Mouse (Mus musculus) testis, postnatal 10 days (tissue): Measurements from ENCODE around the gene Retreg2.

Source experiments
- DNase-seq: peaks from one replicate; pipeline ENCODE4 v3.0.0; 2021; ENCODE audit warnings: low spot score

Retreg2 gene

DNA sequence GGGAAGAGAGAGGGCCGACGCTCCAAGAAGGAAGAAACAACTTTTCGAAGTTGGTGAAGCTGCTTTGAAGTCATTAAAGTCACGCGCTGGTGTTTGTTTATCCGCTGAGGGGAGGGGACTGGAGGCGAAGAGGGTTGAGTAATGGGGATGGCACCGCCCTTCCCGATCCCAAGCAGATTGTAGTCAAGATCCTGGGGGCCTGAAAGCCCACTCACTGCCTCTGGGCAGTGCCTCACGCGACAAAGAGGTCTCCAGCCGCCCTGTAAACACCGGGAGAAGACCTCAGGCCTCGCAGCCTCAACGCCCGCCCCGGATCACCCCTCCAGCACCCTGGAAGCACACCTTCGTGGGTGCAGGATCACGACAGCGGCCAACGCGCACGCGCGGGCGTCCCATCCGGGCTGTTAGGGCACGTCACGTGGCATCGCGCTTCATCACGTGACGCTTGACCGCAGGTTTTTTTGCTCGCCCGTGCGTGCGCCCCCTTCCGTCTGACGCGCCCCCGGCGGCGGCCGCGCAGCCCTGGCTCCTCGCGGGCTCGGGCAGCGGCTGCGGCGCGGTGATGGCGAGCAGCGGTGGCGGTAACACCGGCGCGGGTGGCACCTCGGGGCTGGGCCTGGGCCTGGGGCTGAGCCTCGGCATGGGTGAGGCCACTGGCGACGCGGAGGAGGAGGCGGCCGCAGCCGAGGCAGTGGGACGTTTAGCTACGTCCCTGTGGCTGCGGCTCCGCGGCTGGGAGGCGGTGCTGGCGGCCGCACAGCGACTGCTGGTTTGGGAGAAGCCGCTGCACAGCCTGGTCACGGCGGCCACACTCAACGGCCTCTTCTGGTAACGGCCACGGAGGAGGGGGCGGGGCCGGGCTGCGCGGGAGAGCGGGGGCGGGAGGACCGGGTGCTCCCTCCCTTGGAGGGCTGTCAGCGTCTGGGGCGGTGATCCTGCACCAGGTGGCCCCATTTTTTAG is at the start of gene Retreg2, which contains the start of gene Cnppd1:
Gene Retreg2 (plus strand): TSS at position 478 of the 961 bp plus-strand sequence.
Gene Cnppd1 (minus strand): TSS at position 411 of the 961 bp plus-strand sequence.
- peak; percentile 97 for DNase-seq

DNA sequence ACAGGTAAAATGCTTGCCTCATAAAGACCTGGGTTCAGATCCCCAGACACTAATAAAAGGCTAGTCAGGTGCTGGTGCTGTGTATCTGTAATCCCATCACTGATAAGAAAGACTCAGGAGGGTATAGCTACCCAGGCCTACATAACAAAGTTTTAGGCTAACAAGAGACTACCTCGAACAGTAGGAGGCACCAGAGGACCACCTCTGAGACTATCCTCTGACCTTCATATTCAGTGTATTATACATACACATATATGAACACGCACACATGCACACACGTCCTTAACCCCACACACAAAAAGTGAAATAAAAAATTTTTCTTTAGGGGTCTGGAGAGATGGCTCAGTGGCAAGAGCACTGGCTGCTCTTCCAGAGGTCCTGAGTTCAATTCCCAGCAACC is 20.4 kb upstream of the Retreg2 start:
- DNase-seq = no peak

DNA sequence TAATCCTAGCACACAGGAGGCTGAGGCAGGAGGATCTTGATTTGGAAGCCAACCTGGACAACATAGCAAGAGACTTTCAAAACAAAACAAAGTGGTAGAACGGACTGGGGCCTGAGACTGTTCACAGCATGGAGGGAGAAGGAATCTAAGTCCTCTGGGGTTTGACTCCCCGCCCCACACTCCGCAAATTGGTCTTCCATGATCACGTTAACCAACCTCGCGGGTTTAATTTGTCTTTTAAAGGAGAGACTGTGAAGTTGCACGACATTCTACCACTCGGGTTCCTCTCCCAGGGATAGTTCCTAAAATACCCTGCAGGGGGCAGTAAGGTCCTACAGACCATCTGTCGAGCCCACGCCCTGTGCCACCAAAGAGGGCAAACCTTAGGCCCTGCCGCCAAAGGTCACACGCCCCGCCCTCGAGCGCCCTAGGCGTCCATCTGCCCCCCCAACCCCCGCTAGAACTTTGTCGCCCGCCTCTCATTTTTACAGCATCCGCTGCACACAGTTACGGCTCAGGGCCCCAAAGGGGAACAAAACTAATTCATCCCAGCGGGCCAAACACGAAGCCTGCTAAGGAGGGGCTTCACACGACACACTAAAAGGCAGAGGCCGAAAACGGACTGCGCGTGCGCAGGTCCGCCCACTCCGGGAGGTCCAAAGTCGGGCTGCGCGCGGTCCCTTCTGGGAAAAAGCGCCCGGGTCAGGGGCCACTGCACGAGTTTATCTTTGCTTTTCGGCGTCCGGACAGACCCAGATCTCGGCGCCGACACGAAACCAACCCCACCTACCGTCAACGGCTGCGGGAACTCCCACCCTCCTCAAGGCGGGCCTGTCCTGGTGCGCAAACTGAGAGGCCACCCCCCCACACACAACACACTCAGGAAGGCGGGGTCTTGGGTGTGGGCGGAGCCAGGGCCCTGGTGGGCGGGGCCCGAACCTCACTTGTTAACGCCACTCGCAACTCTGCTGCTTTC is 17.9 kb upstream of the Retreg2 start, which contains the start of gene Nhej1:
Gene Nhej1 (minus strand): TSS at position 855 of the 976 bp plus-strand sequence.
- DNase-seq = peak; percentile 98

DNA sequence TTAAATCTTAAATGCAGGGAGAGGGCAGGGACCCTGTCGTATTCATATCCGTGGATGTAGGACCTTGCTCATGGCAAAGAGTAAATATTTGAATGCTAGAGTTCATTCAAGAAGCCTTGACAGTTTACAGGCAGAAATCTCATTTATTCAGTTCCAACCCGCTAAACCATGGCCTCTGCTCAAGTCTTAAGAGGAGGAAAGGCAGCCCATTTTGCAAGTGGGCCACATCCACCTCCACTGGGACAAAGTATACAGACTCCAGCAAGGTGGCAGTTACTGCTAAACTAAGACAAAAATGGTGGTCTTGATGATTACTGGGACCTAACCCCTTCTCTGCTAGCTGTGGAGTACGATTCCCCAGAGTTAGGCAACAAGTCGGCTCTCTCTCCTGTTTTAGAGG is 17.2 kb upstream of the Retreg2 start:
- DNase-seq = no peak

DNA sequence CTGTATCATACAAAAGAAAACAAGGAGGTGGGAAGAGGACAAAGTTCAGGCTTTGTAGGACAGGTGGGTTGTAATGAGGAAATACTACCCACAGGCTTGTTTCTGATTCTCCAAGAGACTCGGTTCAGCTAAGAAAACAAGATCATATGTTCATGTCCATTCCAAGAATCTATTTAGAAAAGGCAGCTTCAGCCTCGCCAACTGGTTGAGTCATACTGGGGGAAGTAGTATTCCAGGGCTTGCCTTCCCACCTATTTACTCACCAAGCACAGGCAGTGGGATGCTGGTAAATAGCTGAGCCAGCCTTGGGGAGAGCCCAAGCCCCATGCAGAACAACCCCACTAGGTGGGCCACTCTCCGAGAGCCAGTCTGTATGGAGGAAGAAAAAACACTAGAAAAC is 13.9 kb upstream of the Retreg2 start:
- DNase-seq = no peak

DNA sequence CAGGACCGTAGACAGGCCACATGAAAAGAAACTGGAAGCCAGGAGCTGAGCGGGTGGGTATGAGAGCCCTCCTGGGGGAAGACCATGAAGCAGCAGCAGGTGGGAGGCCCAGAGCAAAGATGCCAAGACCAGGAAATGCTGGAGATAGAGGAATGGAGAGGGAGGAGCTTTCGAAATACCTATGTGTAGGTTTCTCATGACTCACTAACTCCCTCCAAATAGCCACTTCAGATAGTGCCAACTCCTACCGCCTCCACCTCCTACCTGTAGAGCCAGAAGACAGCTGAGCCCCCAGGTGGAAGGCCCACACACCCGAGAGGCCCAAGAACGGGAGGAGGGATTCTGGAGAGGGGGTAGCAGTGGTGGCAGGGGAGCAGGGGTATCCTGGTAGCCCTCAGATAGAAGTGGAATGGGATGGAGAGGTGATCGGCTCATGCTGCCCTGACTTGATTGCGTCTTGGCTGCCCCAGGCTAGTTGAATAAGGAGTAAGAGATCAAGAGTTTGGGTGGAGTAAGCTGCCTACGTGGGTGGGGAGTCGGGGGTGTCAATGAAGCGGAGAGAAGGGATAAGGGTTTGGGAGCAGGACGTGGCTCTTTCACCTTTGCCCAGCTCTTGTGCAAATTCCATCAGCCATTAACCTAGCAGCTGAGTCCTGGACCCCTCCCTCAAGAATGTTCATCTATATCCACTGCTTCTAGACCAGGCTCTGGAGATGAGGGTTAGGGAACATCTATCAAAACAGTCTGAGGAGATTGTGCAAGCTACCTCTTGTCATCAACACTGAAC is 9.0 kb upstream of the Retreg2 start, which contains the start of gene Slc23a3:
Gene Slc23a3 (minus strand): TSS at position 470 of the 787 bp plus-strand sequence.
- DNase-seq = no peak

DNA sequence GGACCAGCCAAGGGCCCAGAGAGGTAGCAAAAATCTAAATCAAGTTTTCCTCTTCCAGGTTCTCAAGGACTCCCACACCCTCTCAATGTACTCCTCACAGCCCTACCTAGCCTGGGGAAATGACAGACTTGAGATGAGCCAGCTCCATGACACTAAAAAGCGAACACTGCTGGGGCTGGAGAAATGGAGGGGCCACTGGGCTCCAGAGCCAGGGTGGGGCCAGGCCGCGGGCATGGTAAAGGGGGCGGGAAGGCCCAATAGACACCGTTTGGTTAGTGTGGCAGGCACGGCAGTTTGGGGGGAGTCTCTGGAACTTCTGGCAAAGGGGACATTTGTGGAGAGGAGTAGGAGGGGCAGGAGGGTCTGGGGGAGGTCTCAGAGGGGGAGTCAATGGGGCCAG is 6.3 kb upstream of the Retreg2 start:
- DNase-seq = no peak

DNA sequence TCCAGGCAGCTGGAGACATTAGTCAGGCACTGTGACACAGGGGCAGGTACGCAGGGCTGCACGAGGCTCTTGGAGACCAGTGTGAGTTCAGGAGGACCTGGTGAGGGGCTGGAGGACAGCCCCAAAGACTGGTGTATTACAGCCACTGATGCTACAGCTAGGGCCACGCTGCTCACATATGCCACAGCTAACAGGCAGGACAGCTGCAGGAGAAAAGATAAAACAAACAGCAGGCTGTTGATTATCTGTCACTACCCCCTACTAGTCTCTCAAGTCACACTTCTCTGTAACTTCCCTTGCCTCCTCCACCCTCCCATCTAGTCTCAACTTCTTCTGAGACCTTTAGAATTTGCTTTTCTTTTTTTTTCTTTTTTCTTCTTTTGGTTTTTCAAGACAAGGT is 5.8 kb upstream of the Retreg2 start:
- no peak for DNase-seq

DNA sequence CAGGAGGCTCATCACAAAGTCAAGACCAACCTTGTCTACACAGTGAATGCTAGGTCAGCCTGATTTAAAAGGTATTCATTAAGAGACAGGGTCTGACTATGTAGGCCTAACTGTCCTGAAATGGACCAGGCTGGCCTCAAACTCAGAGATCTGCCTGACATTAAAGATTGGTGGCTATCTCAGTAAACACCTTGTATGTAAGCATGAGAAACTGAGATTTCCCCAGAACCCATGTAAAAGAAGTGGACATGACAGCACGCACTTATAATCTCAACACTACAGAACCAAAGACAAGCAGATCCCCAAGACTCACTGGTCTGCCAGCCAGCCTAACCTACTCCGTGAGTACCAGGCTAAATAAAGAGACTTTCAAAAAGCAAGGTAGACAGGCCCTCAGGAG is 4.1 kb upstream of the Retreg2 start:
- DNase-seq = no peak

DNA sequence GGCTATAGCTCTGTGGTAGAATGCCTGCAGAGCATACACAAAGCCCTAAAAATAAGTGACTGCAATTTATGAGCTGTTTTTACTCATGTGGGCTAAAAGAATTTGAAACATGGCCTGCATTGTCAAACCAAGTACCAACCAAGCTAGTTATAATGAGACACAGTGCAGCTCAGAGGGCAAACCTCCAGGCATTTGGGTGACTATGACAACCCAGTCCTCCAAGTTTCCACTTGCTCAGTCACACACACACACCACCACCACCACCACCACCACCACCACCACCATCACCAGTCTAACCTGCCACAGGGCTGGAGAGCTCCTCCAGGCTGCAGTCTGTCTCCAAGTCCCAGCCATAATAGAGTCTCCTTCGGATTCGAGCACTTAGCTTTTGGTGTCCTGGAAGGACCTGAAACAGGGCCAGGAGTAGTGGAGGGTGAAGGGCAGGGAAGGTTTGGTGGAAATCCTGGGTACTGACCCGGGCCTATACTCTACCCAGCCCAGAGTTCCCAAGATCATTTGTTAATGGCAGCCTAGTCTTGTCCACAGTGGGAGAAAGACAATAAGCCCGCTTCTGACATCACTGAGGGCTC is 1.9 kb upstream of the Retreg2 start:
- DNase-seq = no peak

DNA sequence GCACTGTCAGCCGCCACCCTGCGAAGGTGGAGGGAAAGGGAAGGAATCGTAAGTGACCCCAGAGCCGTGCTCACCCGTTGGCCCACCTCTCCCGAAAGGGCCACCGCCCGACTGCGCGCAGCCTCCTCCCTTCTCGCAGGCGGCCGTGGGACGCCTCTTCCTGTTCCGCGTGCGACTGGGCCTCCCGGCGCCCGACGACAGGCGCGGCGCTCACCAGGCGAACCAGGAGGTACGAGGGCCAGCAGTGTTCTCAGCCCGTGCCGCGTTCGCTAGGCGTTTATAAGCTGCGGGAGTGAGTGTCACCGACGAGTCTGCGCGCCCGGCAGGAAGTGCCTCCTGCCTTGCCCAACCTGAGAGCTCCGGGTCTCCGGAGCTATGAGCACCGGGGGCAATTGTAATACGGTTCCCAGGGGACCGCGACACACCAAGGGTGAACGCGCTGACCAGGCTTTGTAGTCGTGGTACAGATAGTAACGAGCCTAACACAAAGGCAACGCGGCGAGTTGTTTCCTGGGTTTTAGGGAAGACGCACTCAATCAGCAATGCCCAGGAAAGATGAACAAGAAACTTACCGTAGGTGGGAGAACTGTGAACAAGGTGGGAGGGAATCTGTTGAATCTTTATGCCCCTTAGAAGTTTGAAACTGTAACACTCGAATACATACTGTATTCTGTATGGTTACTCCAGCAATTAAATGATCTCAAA is 940 bp upstream of the Retreg2 start:
- peak; percentile 69 for DNase-seq

DNA sequence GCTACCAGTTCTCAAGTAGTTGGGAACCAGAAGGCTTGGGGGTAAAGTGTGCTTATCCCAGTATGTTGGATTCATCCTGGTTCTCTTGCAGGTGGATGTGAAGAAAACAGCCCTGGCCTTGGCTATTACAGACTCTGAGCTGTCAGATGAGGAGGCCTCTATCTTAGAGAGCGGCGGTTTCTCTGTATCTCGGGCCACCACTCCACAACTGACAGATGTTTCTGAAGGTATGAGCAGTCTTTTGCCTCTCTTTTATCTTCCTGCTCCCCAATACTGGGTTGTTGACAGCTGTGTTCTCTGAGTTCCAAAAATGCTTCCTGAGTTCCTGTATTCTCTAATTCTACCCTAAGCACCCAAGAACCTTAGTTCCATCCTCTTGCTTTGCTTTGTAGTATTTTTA is 3.0 kb downstream of the Retreg2 start:
- no peak for DNase-seq

DNA sequence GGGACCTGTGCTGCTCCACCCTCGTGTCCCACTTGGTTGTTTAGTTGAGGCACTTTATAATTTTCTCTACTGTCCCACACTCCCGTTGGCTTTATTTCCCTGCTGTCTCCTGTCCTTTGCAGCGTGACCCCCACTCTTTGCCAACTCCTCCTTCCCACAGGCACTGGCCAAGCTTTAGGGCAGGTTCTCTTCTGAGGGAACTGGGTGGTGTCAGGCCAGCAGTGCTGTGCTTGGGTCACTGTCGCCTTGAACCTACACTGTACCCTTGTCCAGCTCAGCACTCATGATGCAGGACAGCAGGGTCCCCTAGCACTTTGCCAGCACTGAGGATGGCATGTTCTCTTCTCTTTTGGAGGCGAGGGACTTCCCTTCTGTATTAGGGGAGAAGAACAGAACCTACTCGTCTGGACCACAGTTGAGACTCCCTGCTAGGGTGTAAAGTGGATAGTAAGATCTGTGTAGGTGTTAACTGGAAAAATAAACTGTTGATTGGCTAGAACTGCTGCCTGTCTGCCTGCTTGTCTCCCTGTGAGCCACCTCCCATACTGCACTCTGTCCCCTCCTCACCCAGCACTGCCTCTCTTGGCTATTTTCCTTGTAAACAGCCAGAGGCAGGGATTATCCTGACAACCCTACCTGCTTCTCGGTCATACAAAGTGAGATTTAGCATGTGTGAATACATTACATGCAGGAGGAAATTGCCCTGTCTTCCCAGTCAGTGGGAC is 5.0 kb downstream of the Retreg2 start:
- DNase-seq = no peak

DNA sequence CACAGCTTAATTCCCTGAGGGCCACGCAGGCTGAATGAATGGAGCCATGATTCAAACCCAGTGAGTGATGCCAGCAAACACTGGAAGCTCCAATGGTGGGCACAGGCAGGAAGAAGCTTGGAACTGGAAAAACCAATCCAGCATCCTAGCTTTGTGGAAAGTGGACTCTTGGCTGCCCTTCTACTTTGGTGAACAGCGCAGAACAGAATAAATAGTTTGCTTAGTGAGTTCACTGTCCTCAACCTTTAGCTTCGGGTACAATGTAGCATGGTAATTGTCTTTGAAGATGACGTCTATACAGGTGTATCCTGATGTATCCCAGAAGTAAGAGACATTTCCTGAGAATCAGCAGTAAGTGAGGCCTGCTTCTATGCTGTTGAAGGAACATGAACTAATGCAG is 6.1 kb downstream of the Retreg2 start:
- DNase-seq = no peak

DNA sequence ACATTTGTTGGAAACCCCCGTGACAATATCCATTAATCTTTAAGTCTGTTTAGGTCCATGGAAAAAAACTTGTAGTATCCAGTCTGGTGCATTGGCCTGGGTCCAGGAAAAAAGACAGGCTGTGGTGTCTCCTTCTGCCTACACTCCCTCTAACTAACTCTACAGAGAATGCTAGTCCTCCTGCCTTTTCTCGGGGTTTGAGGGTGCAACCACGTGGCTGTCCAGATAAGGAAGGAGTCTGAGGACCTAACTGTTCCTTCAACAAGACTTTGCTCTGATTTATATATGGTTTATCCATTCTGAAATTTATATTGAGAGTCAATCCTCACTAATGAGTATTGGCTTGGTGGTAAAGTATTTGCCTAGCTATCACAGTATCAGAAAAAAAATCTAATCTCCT is 13.3 kb downstream of the Retreg2 start:
- DNase-seq = no peak

DNA sequence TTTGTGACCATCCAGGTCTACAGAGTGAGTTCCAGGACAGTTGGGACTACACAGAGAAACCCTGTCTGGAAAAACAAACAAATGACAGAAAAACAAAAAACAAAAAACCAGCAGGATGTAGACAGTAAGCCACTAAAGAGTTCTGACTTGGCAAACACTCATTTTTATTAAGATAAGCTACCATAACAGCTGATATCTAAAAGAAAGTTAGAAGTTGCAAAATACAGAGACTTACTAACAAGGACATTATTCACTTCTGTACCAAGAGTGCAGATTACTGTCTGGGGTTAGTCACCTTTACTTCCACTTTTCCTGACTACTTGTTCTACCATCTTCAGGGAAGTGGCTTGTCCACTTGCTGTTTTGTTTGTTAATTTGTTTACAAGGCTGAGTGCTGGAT is 16.4 kb downstream of the Retreg2 start:
- DNase-seq = no peak

DNA sequence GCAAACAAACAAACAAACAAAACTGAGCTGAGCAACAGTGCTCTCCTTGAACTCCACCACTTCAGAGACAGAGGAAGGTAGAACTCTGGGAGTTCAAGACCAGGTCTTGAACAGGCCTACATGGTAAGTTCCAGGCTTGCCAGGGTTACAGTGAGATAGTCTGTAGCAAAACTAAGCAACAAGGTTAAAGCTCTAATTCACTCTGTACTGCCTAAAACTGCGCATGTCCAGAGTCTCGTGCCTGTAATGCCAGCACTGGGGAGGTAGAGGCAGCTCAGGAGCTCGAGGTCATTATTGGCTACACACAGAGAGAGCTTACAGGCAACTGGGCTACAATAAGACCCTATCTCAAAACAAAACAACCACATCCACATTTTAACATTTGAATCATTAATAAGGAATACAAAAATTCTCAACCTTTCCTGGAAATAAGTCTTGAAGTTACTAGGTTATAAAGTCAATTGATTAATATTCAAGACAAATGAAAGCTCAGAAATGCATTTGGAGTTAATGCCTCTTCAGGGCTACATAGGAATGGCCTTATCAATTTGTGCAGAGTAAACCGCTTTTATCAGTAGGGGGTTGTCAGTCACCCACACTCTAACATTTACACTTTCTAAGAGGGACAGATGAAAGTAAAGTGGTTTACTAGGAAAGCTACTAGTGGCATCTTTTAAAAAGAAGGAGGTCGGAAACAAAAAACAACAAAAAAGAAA is 17.1 kb downstream of the Retreg2 start:
- no peak for DNase-seq

DNA sequence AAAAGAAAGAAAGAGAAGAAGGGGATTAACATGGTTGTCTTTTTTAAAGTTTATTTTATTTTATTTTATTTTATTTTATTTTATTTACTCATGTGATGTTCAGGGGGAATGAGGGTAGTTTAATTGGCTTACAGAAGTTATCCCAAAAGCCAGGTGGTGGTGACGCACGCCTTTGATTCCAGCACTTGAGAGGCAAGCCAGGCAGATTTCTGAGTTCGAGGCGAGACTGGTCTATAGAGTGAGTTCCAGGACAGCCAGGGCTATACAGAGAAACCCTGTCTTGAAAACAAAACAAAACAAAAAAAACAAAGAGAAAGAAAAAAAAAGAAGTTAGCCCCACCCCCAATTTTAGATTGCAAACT is 17.7 kb downstream of the Retreg2 start:
- DNase-seq = no peak

DNA sequence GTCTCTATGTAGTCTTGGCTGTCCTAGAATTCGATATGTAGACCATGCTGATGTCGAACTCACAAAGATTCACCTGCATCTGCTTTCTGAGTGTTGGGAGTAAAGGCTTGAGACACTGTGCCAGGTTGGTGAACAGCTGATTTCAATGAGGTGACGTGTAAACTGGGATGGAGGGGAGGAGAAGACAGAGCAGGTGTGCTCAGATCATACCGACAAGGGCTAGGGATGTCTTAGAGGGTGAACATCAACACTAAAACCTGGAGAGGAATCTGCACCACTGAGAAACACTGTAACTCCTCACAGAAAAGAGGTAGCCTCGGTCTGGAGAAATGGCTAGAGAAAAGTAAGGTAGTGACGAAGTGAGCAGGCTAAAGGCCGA is 25.5 kb downstream of the Retreg2 start:
- no peak for DNase-seq
